Mouse (Mus musculus) stomach, embryonic 15.5 days (tissue): Measurements from ENCODE around the gene Oser1. TPM values are rescaled to one million over a fixed set of nuclear protein-coding genes. Genes with fewer than 3 reads are reported as not detected.
A peak's percentile ranks its signal among the peaks of the same experiment; 100 is the strongest.

Source experiments
- ATAC-seq: fragments of 200-750 bp; cut with Nextera tagmentation; 2 replicates; pipeline ENCODE4 v1.8.0; 2017; ENCODE audit warnings: low read depth, moderate number of reproducible peaks, moderate TSS enrichment; ENCODE audit not compliant: insufficient read depth, low FRiP score
- H3K27ac ChIP-seq: fragments of 300-500 bp; sonication (generic); 2 replicates; pipeline ENCODE4 v1.5.1; 2015; ENCODE audit warnings: mild to moderate bottlenecking, inconsistent platforms
- H3K27me3 ChIP-seq: fragments of 300-500 bp; sonication (generic); replicated peaks from 2 replicates; pipeline ENCODE4 v1.6.1; 2015; ENCODE audit warnings: inconsistent platforms
- H3K36me3 ChIP-seq: fragments of 300-500 bp; sonication (generic); 2 replicates; pipeline ENCODE4 v1.6.1; 2015; ENCODE audit warnings: inconsistent platforms
- H3K4me1 ChIP-seq: fragments of 300-500 bp; sonication (generic); 2 replicates; pipeline ENCODE4 v1.6.1; 2015; ENCODE audit warnings: inconsistent platforms
- H3K4me2 ChIP-seq: fragments of 300-500 bp; sonication (generic); 2 replicates; pipeline ENCODE4 v1.6.1; 2015; ENCODE audit warnings: mild to moderate bottlenecking, inconsistent platforms
- H3K4me3 ChIP-seq: fragments of 300-500 bp; sonication (generic); replicated peaks from 2 replicates; pipeline ENCODE4 v1.5.1; 2015; ENCODE audit warnings: inconsistent platforms
- H3K9ac ChIP-seq: fragments of 300-500 bp; sonication (generic); 2 replicates; pipeline ENCODE4 v1.6.1; 2015; ENCODE audit warnings: inconsistent platforms
- H3K9me3 ChIP-seq: fragments of 300-500 bp; sonication (generic); 2 replicates; pipeline ENCODE4 v1.6.1; 2016; ENCODE audit warnings: inconsistent platforms
- WGBS: fragments of 180-500 bp; shearing (Covaris S2); methylation state at CpG from one replicate; pipeline ENCODE4 v1.1.7; 2015; 5-methylcytosine and 5-hydroxymethylcytosine counted together
- polyA plus RNA-seq: library from polyadenylated mRNA; unstranded; fragments of >200 nt; fragmentation: Nextera tagmentation; extraction: Ambion mirVana; gene quantifications from 2 replicates; pipeline ENCODE4 v1.2.1, GENCODE M21; 2015

The Oser1 gene
- polyA plus RNA-seq, 1 experiment from 2014 or later: 84.6 TPM

DNA sequence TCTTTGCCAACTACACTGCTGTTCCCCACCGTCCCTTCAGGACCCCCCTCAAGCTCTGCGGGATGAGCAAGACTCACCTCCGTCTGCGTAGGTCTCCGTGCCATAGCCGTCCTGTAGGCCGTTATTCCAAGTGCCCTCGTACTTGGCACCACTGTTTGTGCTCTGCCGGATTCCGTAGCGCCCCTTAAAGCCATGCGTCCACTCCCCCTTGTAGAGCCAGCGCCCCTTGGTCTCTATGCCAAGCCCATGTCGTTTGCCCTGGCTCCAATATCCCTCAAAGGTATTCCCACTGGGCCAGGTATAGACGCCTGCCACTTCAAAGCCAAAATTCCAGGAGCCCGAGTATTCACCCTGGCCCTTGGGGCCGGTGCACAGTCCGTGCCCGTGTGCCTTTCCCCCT, 27.4 kb downstream of the Oser1 start:
- Histone ChIP-seq H3K36me3 (no peaks in the 10 kb centered on the region), H3K4me3 (peak overlapping the region; percentile 35), H3K27ac (peak overlapping the region; percentile 81), H3K9me3 (no peaks in the 10 kb centered on the region), H3K9ac (no peak overlapping the region), H3K4me2 (peak overlapping the region; percentile 46), H3K4me1 (0 out of 2 replicates have a peak, but pooled peaks cover 11% of the 10 kb centered on the region), H3K27me3 (no peaks in the 10 kb centered on the region)
- ATAC-seq: no peak
- WGBS: 79% methylated on average over 19 of the region's 19 CpGs

DNA sequence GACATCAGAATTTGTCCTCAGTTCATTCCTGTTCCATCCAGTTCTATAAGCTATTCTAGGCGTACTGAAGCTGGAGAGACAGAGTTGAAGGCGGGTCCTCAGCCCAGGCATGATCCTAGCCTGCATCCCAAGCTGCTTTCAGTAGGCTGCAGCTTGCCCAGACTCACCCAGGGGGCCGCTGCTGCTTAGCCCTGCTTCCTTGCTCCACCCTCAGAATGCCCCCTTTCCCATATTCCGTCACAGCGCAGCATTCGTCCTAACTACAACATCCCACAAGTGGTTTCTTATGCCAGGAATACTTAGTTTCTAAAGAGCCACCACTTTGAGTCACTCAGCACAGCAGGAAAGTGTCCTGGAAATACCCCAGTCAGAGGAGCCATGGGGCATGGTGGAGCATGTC, 29.5 kb downstream of the Oser1 start:
- no peaks in the 10 kb centered on the region for H3K9me3 ChIP-seq
- 67% methylated on average over 6 of the region's 6 CpGs for WGBS
- peak overlapping the region; percentile 32 for H3K4me2 ChIP-seq
- H3K4me3 ChIP-seq: peak overlapping the region; percentile 35; the same call in 1 of the 2 replicates
- no peak overlapping the region for H3K9ac ChIP-seq
- H3K4me1 ChIP-seq: 0 out of 2 replicates have a peak, but pooled peaks cover 11% of the 10 kb centered on the region
- H3K36me3 ChIP-seq: no peaks in the 10 kb centered on the region
- H3K27ac ChIP-seq: peak overlapping the region; percentile 28; the same call in 1 of the 2 replicates
- ATAC-seq: no peak
- H3K27me3 ChIP-seq: no peaks in the 10 kb centered on the region

DNA sequence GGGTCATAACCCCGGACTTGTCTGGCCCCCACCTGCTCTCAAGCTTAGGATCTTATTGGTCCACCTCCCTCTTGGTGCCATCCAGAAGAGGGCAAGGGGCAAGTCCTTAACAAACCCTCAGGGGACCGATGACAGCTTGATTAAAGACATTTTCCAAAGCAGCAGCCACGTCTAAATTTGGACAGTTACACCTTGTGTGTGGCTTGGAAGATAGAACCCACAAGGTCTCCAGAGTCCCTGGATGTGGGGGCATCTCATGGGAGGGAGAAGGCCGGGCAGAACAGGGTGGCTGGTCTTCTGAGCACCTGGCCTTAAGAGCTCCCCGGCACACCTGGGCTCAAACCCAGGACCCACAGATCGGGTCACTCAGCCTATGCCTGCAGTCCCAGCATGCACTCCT, 30.5 kb downstream of the Oser1 start:
- ATAC-seq: no peak
- H3K27ac ChIP-seq: no peak overlapping the region
- 67% methylated on average over 6 of the region's 6 CpGs for WGBS
- no peaks in the 10 kb centered on the region for H3K36me3 ChIP-seq
- peak overlapping the region; percentile 32; the same call in 1 of the 2 replicates for H3K4me2 ChIP-seq
- no peak overlapping the region for H3K9ac ChIP-seq
- H3K4me1 ChIP-seq: 0 out of 2 replicates have a peak, but pooled peaks cover 11% of the 10 kb centered on the region
- H3K27me3 ChIP-seq: no peaks in the 10 kb centered on the region
- no peaks in the 10 kb centered on the region for H3K9me3 ChIP-seq
- peak overlapping the region; percentile 3; the same call in 1 of the 2 replicates for H3K4me3 ChIP-seq

DNA sequence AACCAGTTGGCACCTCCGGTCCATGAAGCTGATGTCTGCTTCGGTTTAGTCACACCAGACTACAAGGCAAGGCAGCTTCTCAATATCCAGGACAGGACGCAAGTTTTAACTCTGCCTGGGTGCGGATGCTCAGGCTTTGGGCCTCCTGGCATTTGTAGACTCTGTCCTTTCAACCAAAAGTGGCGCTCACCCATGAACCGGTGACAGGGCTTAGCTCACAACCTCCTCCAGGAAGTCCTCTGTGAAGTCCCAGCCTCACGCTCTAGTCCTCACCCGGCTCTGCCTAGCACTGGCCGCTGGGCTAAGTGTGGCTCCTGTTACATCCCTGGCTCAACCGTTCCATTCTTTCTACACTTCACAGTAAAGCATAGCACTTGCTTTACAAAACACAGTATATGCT, 31.3 kb downstream of the Oser1 start:
- H3K27ac ChIP-seq: no peak overlapping the region
- H3K4me3 ChIP-seq: no peak overlapping the region
- no peak overlapping the region for H3K9ac ChIP-seq
- no peaks in the 10 kb centered on the region for H3K36me3 ChIP-seq
- no peak for ATAC-seq
- no peaks in the 10 kb centered on the region for H3K9me3 ChIP-seq
- no peak overlapping the region for H3K4me2 ChIP-seq
- WGBS: 87% methylated on average over 10 of the region's 10 CpGs
- H3K27me3 ChIP-seq: no peaks in the 10 kb centered on the region
- 0 out of 2 replicates have a peak, but pooled peaks cover 9% of the 10 kb centered on the region for H3K4me1 ChIP-seq

DNA sequence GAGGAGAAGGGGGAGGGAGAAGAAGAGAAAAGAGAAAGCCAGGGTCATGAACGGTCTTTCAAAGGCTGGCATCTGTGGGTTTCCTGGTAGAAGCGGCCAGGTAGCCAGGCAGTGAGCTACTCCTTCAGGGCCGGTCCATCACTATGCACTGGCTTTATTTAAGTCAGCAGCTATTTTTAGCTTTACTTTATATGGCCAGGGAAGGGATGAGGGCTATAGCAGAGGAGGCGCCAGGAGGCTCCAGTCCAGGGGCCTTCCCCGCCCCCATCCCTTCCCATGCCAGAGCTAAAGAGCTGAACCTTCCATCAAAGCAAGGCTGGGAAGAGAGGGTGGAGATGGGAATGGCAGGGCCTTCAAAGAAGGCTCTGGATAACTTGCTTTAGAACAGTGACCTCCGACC, 32.1 kb downstream of the Oser1 start:
- 60% methylated on average over 6 of the region's 6 CpGs for WGBS
- H3K4me3 ChIP-seq: no peak overlapping the region
- H3K27ac ChIP-seq: no peak overlapping the region
- peak; percentile 61 for ATAC-seq
- H3K9ac ChIP-seq: no peak overlapping the region
- no peaks in the 10 kb centered on the region for H3K9me3 ChIP-seq
- H3K27me3 ChIP-seq: no peaks in the 10 kb centered on the region
- 0 out of 2 replicates have a peak, but pooled peaks cover under 1% of the 10 kb centered on the region for H3K4me1 ChIP-seq
- no peaks in the 10 kb centered on the region for H3K36me3 ChIP-seq
- H3K4me2 ChIP-seq: 0 out of 2 replicates have a peak overlapping the region, but pooled peaks have one; percentile 7

DNA sequence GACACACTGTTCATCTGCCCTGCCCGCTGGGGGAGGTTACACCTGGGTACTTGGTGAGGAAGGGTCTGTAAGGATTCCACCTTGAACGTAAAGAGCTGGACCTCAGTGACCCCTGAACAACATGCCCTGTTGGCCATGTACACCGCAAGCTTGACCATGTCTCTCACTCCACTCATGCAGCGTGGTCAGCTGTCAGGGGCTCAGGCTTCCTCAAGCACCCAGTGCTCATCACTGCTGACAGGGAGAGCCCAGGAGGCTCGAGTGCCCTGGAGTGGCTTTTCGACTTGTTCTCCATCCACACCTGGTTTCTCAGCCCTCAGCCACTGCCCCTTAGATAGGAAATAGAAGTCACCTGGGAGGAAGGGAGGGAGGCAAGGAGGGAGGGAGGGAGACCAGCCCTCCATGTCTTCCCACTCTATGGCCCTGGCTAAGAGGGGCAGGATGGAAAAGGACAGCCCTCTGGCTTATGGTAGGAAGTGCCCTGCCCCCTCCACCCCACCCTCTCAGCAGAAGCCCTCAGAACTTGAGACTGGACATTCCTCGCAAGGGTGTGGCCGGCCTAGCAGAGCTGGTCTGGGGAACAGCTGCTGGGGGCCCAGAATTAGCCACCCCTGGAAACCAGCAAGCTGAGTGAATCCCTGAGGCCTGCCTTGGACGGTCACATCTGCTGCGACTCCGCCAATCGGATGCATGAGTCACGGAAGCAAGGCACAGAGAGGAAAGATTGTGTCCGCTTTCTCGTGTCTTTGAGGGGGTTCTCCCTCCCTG, 37.9 kb downstream of the Oser1 start:
- H3K4me1 ChIP-seq: peaks cover 9% of the 10 kb centered on the region
- WGBS: 59% methylated on average over 15 of the region's 15 CpGs
- H3K36me3 ChIP-seq: no peaks in the 10 kb centered on the region
- peak; percentile 65 for ATAC-seq
- H3K4me3 ChIP-seq: no peak overlapping the region
- H3K9ac ChIP-seq: no peak overlapping the region
- H3K27ac ChIP-seq: peak overlapping the region; percentile 6; the same call in 1 of the 2 replicates
- H3K4me2 ChIP-seq: no peak overlapping the region
- H3K9me3 ChIP-seq: no peaks in the 10 kb centered on the region
- no peaks in the 10 kb centered on the region for H3K27me3 ChIP-seq

DNA sequence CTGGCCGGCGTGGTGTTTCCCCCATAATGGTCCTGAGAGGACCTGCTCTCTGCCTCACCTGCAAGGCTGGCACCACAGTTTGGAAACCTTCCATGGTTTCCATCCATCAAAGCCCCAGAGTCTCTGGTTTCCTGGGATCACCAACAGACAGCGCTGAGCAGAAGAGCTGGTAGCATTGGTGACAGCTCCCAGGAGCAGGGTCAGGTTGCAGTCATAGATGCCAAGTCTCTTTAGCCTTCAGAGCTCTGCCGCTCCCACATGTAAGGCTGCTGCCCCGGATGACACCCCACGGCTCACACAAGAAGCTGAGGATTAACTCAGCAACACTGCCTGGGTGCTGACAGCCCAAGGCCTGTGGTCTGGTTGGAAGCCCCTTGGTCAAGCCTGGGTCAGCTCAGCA, 39.4 kb downstream of the Oser1 start:
- 84% methylated on average over 6 of the region's 6 CpGs for WGBS
- Histone ChIP-seq H3K9ac (no peak overlapping the region), H3K9me3 (no peaks in the 10 kb centered on the region), H3K27me3 (no peaks in the 10 kb centered on the region), H3K4me3 (no peak overlapping the region), H3K4me2 (no peak overlapping the region), H3K4me1 (peaks cover 9% of the 10 kb centered on the region), H3K27ac (no peak overlapping the region), H3K36me3 (no peaks in the 10 kb centered on the region)
- no peak for ATAC-seq

DNA sequence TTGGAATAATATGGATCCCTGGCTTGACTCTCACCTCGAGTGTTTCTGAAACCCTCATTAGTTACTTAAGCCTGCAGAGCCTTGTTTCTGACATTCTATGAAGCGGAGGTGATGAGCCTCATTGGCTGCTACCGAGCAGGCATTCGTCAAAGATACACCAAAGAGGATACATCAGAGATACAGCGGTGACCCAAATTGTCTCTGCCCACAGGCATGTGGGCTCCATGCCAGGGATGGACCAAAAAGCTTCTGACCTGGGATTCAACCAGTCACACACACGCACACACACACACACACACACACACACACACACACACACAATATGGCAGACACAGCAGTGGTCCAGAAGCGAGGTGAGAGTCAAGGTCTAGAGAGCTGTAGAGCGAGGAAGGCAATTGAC, 43.3 kb downstream of the Oser1 start:
- no peak for ATAC-seq
- Histone ChIP-seq H3K4me1 (0 out of 2 replicates have a peak, but pooled peaks cover under 1% of the 10 kb centered on the region), H3K27me3 (peaks cover 2% of the 10 kb centered on the region), H3K9ac (no peak overlapping the region), H3K4me3 (no peak overlapping the region), H3K9me3 (no peaks in the 10 kb centered on the region), H3K36me3 (no peaks in the 10 kb centered on the region), H3K4me2 (no peak overlapping the region), H3K27ac (no peak overlapping the region)
- WGBS: 80% methylated on average over 8 of the region's 8 CpGs

DNA sequence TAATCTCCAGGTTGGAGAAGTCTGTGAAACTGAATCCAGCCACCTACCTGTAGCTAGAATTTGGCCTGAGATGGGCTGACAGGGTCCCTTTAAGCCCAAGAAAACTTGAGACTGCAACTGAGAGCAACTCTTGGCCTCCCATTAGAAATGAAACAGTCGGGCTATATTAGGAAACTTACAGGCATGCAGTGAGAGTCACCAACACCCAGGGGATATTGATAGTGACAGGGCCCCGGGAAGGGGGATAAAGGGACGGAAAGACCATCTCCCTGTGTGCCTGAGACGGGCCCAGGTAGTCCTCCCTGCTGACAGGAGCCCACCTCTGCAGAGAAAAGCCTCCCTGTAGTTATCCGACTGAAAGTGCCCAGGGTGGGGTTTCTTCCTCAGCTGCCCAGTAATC, 45.1 kb downstream of the Oser1 start:
- WGBS: 70% methylated on average over 5 of the region's 5 CpGs
- Histone ChIP-seq H3K9me3 (no peaks in the 10 kb centered on the region), H3K9ac (no peak overlapping the region), H3K27ac (no peak overlapping the region), H3K4me3 (no peak overlapping the region), H3K4me2 (no peak overlapping the region), H3K4me1 (no peaks in the 10 kb centered on the region), H3K36me3 (peaks cover 6% of the 10 kb centered on the region), H3K27me3 (peaks cover 16% of the 10 kb centered on the region)
- no peak for ATAC-seq

DNA sequence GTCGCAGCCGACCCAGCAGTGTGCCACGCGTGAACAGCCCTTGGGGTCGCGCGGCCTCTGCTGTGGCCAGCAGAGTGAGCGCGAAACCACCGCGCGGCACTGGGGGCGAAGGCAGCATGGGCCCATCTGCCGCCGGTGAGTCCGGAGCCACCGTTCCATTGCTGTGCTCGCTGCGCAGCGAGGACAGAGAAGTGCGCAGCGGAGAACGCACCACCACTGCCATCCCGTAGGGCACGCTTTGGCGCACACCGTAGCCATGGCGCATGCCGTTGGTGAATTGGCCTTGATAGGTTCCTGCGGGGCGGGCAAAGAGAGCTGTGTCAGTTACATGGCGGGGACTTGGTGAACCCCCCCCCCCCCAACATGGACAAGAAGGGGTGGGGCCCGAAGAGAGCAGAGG, 48.4 kb downstream of the Oser1 start:
- no peaks in the 10 kb centered on the region for H3K4me1 ChIP-seq
- H3K27ac ChIP-seq: no peak overlapping the region
- peaks cover 16% of the 10 kb centered on the region for H3K27me3 ChIP-seq
- no peaks in the 10 kb centered on the region for H3K9me3 ChIP-seq
- H3K36me3 ChIP-seq: peaks cover 6% of the 10 kb centered on the region
- H3K4me2 ChIP-seq: no peak overlapping the region
- H3K9ac ChIP-seq: no peak overlapping the region
- no peak overlapping the region for H3K4me3 ChIP-seq
- 40% methylated on average over 33 of the region's 33 CpGs for WGBS
- no peak for ATAC-seq

DNA sequence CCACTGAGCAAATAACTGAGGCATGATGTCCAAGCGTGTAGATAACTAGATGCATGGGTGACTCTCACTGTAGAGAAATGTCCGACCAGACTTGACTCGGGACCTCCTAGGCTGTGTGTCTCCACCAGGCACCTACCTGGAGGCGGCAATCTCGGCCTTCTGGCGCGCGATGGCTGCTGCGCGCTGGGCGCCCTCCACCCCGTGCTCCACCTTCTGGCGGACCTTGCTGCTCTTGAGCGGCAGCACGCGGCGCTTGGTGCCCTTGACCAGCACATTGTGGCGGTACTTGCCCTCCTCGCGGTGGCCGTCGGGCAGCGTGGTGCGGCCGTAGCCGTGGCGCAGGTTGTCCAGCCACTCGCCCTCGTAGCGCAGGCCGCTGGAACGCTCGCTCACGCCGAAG, 49.0 kb downstream of the Oser1 start:
- no peak overlapping the region for H3K9ac ChIP-seq
- no peaks in the 10 kb centered on the region for H3K9me3 ChIP-seq
- H3K36me3 ChIP-seq: peaks cover 6% of the 10 kb centered on the region
- peaks cover 16% of the 10 kb centered on the region for H3K27me3 ChIP-seq
- ATAC-seq: no peak
- no peak overlapping the region for H3K4me3 ChIP-seq
- H3K27ac ChIP-seq: no peak overlapping the region
- H3K4me2 ChIP-seq: no peak overlapping the region
- 35% methylated on average over 35 of the region's 35 CpGs for WGBS
- peaks cover 4% of the 10 kb centered on the region; the same call in 1 of the 2 replicates for H3K4me1 ChIP-seq

DNA sequence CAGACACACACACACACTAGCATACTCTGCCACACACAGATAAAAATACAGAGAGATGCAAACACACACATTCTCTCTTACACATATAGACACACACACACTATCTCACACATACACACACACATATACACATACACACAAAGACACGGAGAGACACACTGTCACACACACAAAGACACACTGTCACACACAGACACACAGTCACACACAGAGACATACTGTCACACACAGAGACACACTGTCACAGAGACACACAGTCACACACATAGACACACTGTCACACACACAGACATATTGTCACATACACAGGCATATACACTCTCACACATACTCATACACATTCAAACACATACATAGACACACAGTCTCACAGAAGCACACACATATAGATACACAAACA, 51.9 kb downstream of the Oser1 start:
- H3K36me3 ChIP-seq: peaks cover 6% of the 10 kb centered on the region
- no peaks in the 10 kb centered on the region for H3K9me3 ChIP-seq
- no peak overlapping the region for H3K27ac ChIP-seq
- no peak for ATAC-seq
- no peak overlapping the region for H3K9ac ChIP-seq
- H3K4me1 ChIP-seq: peaks cover 6% of the 10 kb centered on the region; the same call in 1 of the 2 replicates
- no peak overlapping the region for H3K4me3 ChIP-seq
- H3K4me2 ChIP-seq: no peak overlapping the region
- peaks cover 16% of the 10 kb centered on the region for H3K27me3 ChIP-seq
- WGBS: 85% methylated on average over 1 of the region's 1 CpGs
